Mouse (Mus musculus) spleen, adult 12 weeks (tissue): ENCODE data around the gene Brwd3.
A peak's percentile ranks its signal among the peaks of the same experiment; 100 is the strongest.

ENCODE experiments used
- DNase-seq: peaks from one replicate; pipeline ENCODE4 v3.0.0; 2022; ENCODE audit warnings: low spot score

Brwd3 gene

GRCm38 (mm10) chrX:108834090-108834774 lies at the start of gene Brwd3:
Gene Brwd3, minus strand, starts transcription at chrX:108834372.
- DNase-seq, result peak; percentile 65

- no peak for DNase-seq
These were observed 28.5 kb upstream of the Brwd3 start for GRCm38 (mm10) chrX:108862632-108863031.

GRCm38 (mm10) chrX:108842705-108843104 lies 8.5 kb upstream of the Brwd3 start:
- no peak for DNase-seq

- no peak for DNase-seq
These were observed 2.2 kb upstream of the Brwd3 start for GRCm38 (mm10) chrX:108836416-108836815.

- DNase-seq, result no peak
These were observed 1.1 kb upstream of the Brwd3 start for GRCm38 (mm10) chrX:108835233-108835632.

- DNase-seq, result peak; percentile 12
These were observed 671 bp downstream of the Brwd3 start for GRCm38 (mm10) chrX:108833381-108834020.

- peak; percentile 72 for DNase-seq
These were observed 1.4 kb downstream of the Brwd3 start for GRCm38 (mm10) chrX:108832674-108833189.

GRCm38 (mm10) chrX:108831231-108831630 lies 2.9 kb downstream of the Brwd3 start:
- DNase-seq, result no peak

- DNase-seq, result no peak
These were observed 6.1 kb downstream of the Brwd3 start for GRCm38 (mm10) chrX:108828111-108828510.

- DNase-seq, result no peak
These were observed 36.9 kb downstream of the Brwd3 start for GRCm38 (mm10) chrX:108797268-108797667.

- no peak for DNase-seq
These were observed 50.4 kb downstream of the Brwd3 start for GRCm38 (mm10) chrX:108783724-108784123.

- no peak for DNase-seq
These were observed 102.4 kb downstream of the Brwd3 start for GRCm38 (mm10) chrX:108731755-108732154.

GRCm38 (mm10) chrX:108729564-108729963 lies 104.6 kb downstream of the Brwd3 start:
- DNase-seq, result no peak

GRCm38 (mm10) chrX:108729068-108729467 lies 105.1 kb downstream of the Brwd3 start:
- no peak for DNase-seq

- DNase-seq, result no peak
These were observed 105.8 kb downstream of the Brwd3 start for GRCm38 (mm10) chrX:108728334-108728733.

- DNase-seq, result no peak
These were observed 109.9 kb downstream of the Brwd3 start for GRCm38 (mm10) chrX:108724241-108724640.

- no peak for DNase-seq
These were observed 111.7 kb downstream of the Brwd3 start for GRCm38 (mm10) chrX:108722447-108722846.

GRCm38 (mm10) chrX:108704312-108704711 lies 129.9 kb downstream of the Brwd3 start:
- DNase-seq, result no peak
